Mouse (Mus musculus): Measurements from ENCODE around the gene Eya3. TPM values are rescaled to one million over a fixed set of nuclear protein-coding genes. Genes with fewer than 3 reads are reported as not detected.
A peak's percentile ranks its signal among the peaks of the same experiment; 100 is the strongest.
"Not testable (repeated sequence)": the region's sequence is repeated elsewhere in the genome, so short reads cannot be mapped to it uniquely, and the experiment has no call there.

The Eya3 gene
- total and polyA plus RNA-seq, 2 experiments from 2014 or later, result 5.1 to 25.8 TPM

- DNase-seq (ENCODE audit: low spot score) (no peak), ATAC-seq (ENCODE audit: low FRiP score) (no peak)
- Histone ChIP-seq H3K4me2 (ENCODE audit: low read depth, low read length, poor library complexity, severe bottlenecking) (peak overlapping the region; percentile 85; the same call in 1 of the 2 replicates), H3K27ac (ENCODE audit: low read depth, low read length) (no peak overlapping the region), H3K4me3 (ENCODE audit: low read depth, low read length) (no peak overlapping the region), H3K27me3 (ENCODE audit: insufficient read depth, low read length) (no peaks in the 10 kb centered on the region), H3K36me3 (ENCODE audit: insufficient read depth, low read length) (no peaks in the 10 kb centered on the region), H3K9ac (replicated peaks; ENCODE audit: low read length, poor library complexity, severe bottlenecking) (no peak overlapping the region), H3K4me1 (ENCODE audit: insufficient read depth, low read length) (peaks cover 2% of the 10 kb centered on the region; the same call in 1 of the 2 replicates), H3K9me3 (ENCODE audit: low read length) (no peaks in the 10 kb centered on the region)
- WGBS, result 86% methylated on average over 7 of the region's 7 CpGs
- TF ChIP-seq CTCF (IDR thresholded peaks at IDR 0.05), result no peak
Measured at GRCm38 (mm10) chr4:132757633-132758351, 119.0 kb downstream of the Eya3 start.

DNA sequence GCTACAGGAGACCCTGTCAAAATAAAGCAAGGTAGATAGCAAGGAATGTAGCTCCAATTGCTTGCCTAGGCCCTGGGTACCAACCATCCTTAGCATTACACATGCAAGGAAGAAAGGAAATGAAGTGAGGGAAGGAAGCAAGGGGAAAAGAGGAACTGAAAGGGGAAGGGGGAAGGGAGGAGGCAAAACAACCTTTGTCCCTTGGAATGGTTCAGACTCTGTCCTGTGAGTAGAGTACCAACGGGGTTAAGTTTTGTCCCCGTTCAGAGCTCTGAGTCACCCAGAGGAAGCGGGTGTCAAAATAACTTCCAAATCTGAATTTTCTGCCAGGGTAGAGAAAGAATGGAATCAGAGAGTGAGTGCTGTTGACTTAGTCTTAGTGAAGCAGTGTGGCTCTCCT, 121.5 kb downstream of the Eya3 start:
- ATAC-seq (ENCODE audit: low FRiP score), result no peak
- H3K4me3 ChIP-seq (ENCODE audit: low read depth, low read length), result no peak overlapping the region

GRCm38 (mm10) chr4:132762602-132763001, 123.8 kb downstream of the Eya3 start:
- no peaks in the 10 kb centered on the region for H3K9me3 ChIP-seq (ENCODE audit: low read length)
- H3K27ac ChIP-seq (ENCODE audit: low read depth, low read length), result no peak overlapping the region
- H3K4me3 ChIP-seq (ENCODE audit: low read depth, low read length), result no peak overlapping the region
- ATAC-seq (ENCODE audit: low FRiP score) (no peak), DNase-seq (ENCODE audit: low spot score) (no peak)
- TF ChIP-seq CTCF (IDR thresholded peaks at IDR 0.05), result no peak
- H3K9ac ChIP-seq (replicated peaks; ENCODE audit: low read length, poor library complexity, severe bottlenecking), result no peak overlapping the region
- no peaks in the 10 kb centered on the region for H3K36me3 ChIP-seq (ENCODE audit: insufficient read depth, low read length)
- WGBS, result 75% methylated on average over 6 of the region's 6 CpGs
- no peaks in the 10 kb centered on the region for H3K27me3 ChIP-seq (ENCODE audit: insufficient read depth, low read length)
- H3K4me1 ChIP-seq (ENCODE audit: insufficient read depth, low read length), result no peaks in the 10 kb centered on the region
- H3K4me2 ChIP-seq (ENCODE audit: low read depth, low read length, poor library complexity, severe bottlenecking), result no peak overlapping the region

More for the DNA sequence above, 121.5 kb downstream of the Eya3 start:
- no peak overlapping the region for H3K27ac ChIP-seq (ENCODE audit: low read depth, low read length)
- no peaks in the 10 kb centered on the region for H3K36me3 ChIP-seq (ENCODE audit: insufficient read depth, low read length)
- no peak for TF ChIP-seq CTCF (IDR thresholded peaks at IDR 0.05)
- no peak overlapping the region for H3K9ac ChIP-seq (replicated peaks; ENCODE audit: low read length, poor library complexity, severe bottlenecking)
- H3K27me3 ChIP-seq (ENCODE audit: insufficient read depth, low read length), result no peaks in the 10 kb centered on the region
- H3K9me3 ChIP-seq (ENCODE audit: low read length), result no peaks in the 10 kb centered on the region
- H3K4me1 ChIP-seq (ENCODE audit: insufficient read depth, low read length), result peaks cover 2% of the 10 kb centered on the region; the same call in 1 of the 2 replicates
- DNase-seq (ENCODE audit: low spot score), result no peak
- 64% methylated on average over 3 of the region's 3 CpGs for WGBS
- no peak overlapping the region for H3K4me2 ChIP-seq (ENCODE audit: low read depth, low read length, poor library complexity, severe bottlenecking)

DNA sequence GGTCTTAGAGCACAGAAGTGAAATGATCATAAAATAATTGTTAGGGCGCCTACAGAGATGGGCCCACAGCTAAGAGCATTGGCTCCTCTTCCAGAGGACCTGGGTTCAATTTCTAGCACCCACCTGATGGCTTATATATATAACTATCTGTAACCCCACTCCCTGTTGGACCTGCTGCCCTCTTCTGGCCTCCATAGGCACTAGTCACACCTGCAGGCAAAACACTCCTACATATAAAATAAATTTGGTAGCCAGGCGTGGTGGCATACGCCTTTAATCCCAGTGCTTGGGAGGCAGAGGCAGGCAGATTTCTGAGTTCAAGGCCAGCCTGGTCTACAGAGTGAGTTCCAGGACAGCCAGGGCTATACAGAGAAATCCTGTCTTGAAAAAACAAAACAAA, 124.3 kb downstream of the Eya3 start:
- not testable (repeated sequence) for ATAC-seq (ENCODE audit: low FRiP score); H3K27ac ChIP-seq (ENCODE audit: low read depth, low read length); H3K27me3 ChIP-seq (ENCODE audit: insufficient read depth, low read length); H3K9ac ChIP-seq (replicated peaks; ENCODE audit: low read length, poor library complexity, severe bottlenecking); H3K4me3 ChIP-seq (ENCODE audit: low read depth, low read length); H3K4me1 ChIP-seq (ENCODE audit: insufficient read depth, low read length); DNase-seq (ENCODE audit: low spot score); H3K9me3 ChIP-seq (ENCODE audit: low read length); H3K36me3 ChIP-seq (ENCODE audit: insufficient read depth, low read length); H3K4me2 ChIP-seq (ENCODE audit: low read depth, low read length, poor library complexity, severe bottlenecking)
- 87% methylated on average over 3 of the region's 3 CpGs for WGBS

DNA sequence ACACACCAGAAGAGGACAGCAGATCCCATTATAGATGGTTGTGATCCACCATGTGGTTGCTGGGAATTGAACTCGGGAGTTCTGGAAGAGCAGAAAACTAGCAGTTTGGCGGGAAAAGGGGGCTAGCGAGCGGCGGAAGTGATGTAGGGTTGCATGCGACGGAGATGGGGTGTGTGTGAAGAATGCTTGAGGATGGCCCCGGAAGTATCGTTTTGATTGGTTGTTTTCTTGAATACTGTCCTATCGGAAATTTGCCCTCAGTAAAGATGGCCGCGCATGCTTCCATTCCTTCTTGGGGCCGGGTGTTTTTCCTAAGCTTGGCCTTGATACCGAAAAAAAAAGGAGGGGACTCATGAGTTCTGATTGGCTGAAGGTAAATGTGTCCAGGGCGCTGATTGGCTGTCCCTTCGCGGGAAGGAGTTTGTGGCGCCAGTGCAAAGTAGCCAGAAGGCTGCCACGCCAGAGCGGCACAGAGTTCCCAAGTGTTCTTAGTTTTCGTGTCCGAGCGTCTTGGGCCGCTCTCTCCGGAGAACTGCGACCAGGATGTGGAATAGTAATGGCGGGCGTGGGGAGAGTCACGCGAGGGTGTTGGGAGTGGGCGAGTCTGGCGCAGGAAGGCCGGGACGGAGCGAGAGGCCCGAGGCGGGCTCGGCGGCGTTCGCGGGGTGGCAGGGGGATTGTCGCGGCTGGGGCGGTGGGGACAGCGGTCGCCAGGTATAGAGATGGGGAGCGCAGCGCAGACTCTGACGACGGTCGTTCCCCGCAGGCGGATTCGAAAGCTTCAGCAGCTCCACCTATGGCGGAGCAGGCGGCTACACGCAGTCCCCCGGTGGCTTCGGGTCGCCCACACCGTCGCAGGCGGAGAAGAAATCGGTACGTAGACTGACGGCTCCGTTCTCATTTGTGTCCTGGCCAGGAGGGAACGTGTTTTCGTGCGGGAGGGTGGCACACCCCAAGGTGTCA, 129.4 kb downstream of the Eya3 start, which contains the start of gene Rpa2:
TSS of gene Rpa2 (plus strand) at position 419 of the 963 bp plus-strand sequence.
- Histone ChIP-seq H3K27ac (ENCODE audit: low read depth, low read length) (no peak within 1 kb of the TSS; the same call in 1 of the 2 replicates), H3K4me2 (ENCODE audit: low read depth, low read length, poor library complexity, severe bottlenecking) (peak within 1 kb of the TSS; percentile 73), H3K27me3 (ENCODE audit: insufficient read depth, low read length) (no peaks in the 10 kb centered on the region), H3K4me3 (ENCODE audit: low read depth, low read length) (peak within 1 kb of the TSS; percentile 79), H3K9me3 (ENCODE audit: low read length) (no peaks in the 10 kb centered on the region), H3K9ac (replicated peaks; ENCODE audit: low read length, poor library complexity, severe bottlenecking) (peak within 1 kb of the TSS; percentile 58), H3K4me1 (ENCODE audit: insufficient read depth, low read length) (peaks cover 4% of the 10 kb centered on the region; the same call in 1 of the 2 replicates), H3K36me3 (ENCODE audit: insufficient read depth, low read length) (no peaks in the 10 kb centered on the region)
- 1% methylated on average over 71 of the region's 71 CpGs for WGBS
- peak; percentile 36; the same call in 1 of the 2 replicates for TF ChIP-seq CTCF (IDR thresholded peaks at IDR 0.05)
- DNase-seq (ENCODE audit: low spot score) (peak; percentile 100), ATAC-seq (ENCODE audit: low FRiP score) (peak; percentile 95)
